Mouse (Mus musculus): ENCODE measurements around the gene P2ry2. TPM values are rescaled to one million over a fixed set of nuclear protein-coding genes. Genes with fewer than 3 reads are reported as not detected.

P2ry2 gene
- polyA plus RNA-seq, 1 experiment, result 67.8 TPM

DNA sequence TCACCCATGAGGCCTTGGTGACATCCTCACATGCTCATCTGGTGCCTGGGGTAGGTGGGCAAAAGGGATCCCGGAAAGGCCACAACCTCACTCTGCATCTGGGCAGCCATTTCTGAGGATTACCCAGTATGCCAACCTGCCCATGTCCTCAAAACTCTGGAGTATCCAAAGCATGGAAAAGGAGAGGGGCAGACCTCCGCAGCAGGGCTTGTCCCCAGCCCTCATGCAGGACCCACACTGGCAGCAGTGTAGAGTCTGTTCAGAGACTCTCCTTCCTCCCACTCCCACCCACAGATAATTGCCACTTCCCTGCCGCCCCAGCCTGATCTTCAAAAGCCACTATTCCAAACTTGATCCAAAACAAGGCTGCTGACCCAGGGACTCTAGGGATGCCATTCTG, 1.9 kb downstream of the P2ry2 start:
- H3K4me1 ChIP-seq (ENCODE audit: control insufficient read depth, insufficient read depth, insufficient read length, low read length), result peaks cover 9% of the 10 kb centered on the region; the same call in 1 of the 2 replicates
- TF ChIP-seq POLR2A (IDR thresholded peaks at IDR 0.05; ENCODE audit: low read depth, low read length), result no peak
- no peak for TF ChIP-seq CTCF (IDR thresholded peaks at IDR 0.05; ENCODE audit: extremely low read depth, insufficient read length, insufficient replicate concordance, low read depth, low read length)
- WGBS, result 83% methylated on average over 3 of the region's 3 CpGs
- H3K36me3 ChIP-seq (ENCODE audit: control insufficient read depth, insufficient read depth, low read length), result no peaks in the 10 kb centered on the region; the same call in 1 of the 2 replicates
- H3K27ac ChIP-seq (ENCODE audit: insufficient read depth, low read depth, low read length), result 0 out of 2 replicates have a peak overlapping the region, but pooled peaks have one; percentile 34
- H3K27me3 ChIP-seq (ENCODE audit: control insufficient read depth, insufficient read depth, low read length), result no peaks in the 10 kb centered on the region
- H3K4me3 ChIP-seq (ENCODE audit: low read depth, low read length), result peak overlapping the region; percentile 72

DNA sequence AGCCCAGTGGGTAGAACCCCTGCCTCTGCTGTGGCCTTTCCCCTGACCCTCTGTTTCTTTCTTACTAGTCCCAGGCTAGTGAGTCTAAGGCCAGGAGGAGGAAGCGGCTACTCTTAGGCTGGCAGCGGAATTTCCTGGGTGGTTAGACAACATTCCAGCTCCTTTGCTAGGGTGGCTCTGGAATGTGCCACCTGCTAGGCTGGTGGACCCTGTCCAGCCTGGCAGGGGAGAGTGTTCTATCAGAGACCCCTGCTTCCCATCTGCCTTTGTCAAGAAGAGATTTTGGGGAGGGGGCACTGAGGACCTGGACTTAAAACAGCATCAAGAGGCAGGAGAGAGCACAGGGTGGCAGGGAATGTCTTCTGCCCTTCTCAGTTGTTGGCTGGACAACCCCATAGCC, 6.5 kb downstream of the P2ry2 start:
- TF ChIP-seq CTCF (IDR thresholded peaks at IDR 0.05; ENCODE audit: extremely low read depth, insufficient read length, insufficient replicate concordance, low read depth, low read length) (no peak), POLR2A (IDR thresholded peaks at IDR 0.05; ENCODE audit: low read depth, low read length) (no peak)
- 95% methylated on average over 2 of the region's 2 CpGs for WGBS
- Histone ChIP-seq H3K27ac (ENCODE audit: insufficient read depth, low read depth, low read length) (no peak overlapping the region), H3K4me3 (ENCODE audit: low read depth, low read length) (no peak overlapping the region), H3K27me3 (ENCODE audit: control insufficient read depth, insufficient read depth, low read length) (no peaks in the 10 kb centered on the region), H3K4me1 (ENCODE audit: control insufficient read depth, insufficient read depth, insufficient read length, low read length) (peaks cover 26% of the 10 kb centered on the region), H3K36me3 (ENCODE audit: control insufficient read depth, insufficient read depth, low read length) (no peaks in the 10 kb centered on the region; the same call in 1 of the 2 replicates)

DNA sequence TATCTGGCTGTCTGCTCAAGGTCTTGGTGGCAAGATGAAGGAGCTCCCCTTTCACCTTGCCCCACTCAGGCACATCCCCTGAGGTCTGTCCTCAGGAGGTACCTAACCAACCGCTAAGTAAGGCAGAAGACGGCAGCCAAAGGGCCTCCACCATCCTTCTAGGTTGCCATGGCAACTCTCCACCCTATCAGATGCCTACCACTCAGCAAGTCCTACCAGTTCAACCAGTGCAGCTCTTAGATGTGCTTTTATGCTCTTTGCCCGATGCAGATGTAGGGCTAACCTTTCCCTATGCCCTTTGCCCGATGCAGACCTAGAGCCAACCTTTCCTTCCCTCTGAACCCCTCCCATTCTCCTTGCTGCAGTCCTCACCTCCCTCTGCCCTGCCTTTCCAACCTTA, 7.5 kb downstream of the P2ry2 start:
- TF ChIP-seq CTCF (IDR thresholded peaks at IDR 0.05; ENCODE audit: extremely low read depth, insufficient read length, insufficient replicate concordance, low read depth, low read length) (no peak), POLR2A (IDR thresholded peaks at IDR 0.05; ENCODE audit: low read depth, low read length) (no peak)
- 39% methylated on average over 4 of the region's 4 CpGs for WGBS
- H3K36me3 ChIP-seq (ENCODE audit: control insufficient read depth, insufficient read depth, low read length), result no peaks in the 10 kb centered on the region; the same call in 1 of the 2 replicates
- H3K4me1 ChIP-seq (ENCODE audit: control insufficient read depth, insufficient read depth, insufficient read length, low read length), result peaks cover 21% of the 10 kb centered on the region
- H3K27me3 ChIP-seq (ENCODE audit: control insufficient read depth, insufficient read depth, low read length), result no peaks in the 10 kb centered on the region
- no peak overlapping the region for H3K4me3 ChIP-seq (ENCODE audit: low read depth, low read length)
- H3K27ac ChIP-seq (ENCODE audit: insufficient read depth, low read depth, low read length), result no peak overlapping the region

DNA sequence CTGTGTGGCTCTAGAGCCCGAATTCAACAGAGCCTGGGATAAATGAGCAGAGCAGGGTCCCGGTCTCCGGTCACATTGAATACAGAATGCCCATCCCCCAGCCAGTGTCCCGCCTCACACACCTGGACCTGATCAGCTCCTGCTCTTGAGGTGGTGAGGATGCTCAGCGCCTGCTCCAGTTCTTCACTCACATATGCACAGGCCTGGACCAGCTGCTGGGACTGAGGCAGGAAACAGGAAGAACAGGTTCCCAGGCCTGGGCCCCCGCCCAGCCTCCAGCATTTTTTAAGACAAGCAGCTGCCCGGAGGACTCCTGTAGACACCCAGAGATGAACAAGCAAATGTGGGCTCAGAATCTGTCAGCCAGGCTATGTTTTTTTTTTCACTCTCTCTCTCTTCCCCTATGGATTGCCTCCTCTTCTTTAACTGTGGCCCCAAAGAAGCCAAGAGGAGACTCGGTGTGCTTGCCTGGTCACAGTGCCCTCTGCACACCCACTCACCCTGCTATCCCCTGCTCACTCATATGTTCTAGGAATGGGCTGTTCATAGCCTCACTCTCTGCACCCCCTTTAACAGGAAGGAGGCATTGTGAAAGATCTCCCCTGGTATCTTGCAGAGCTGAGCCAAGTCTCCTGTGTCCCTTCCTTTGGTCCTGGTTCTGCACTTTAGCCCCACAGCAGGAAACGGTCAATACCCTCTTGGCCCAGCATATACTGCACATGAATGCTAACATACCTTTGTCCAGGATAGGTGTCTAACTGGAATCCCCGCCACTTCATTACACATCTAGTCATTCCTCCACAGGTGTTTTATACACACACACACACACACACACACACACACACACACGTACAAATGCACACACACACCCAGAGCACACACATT, 9.0 kb downstream of the P2ry2 start:
- Histone ChIP-seq H3K27ac (ENCODE audit: insufficient read depth, low read depth, low read length) (no peak overlapping the region), H3K27me3 (ENCODE audit: control insufficient read depth, insufficient read depth, low read length) (no peaks in the 10 kb centered on the region), H3K36me3 (ENCODE audit: control insufficient read depth, insufficient read depth, low read length) (no peaks in the 10 kb centered on the region; the same call in 1 of the 2 replicates), H3K4me3 (ENCODE audit: low read depth, low read length) (no peak overlapping the region), H3K4me1 (ENCODE audit: control insufficient read depth, insufficient read depth, insufficient read length, low read length) (peaks cover 21% of the 10 kb centered on the region)
- 57% methylated on average over 11 of the region's 11 CpGs for WGBS
- no peak for TF ChIP-seq POLR2A (IDR thresholded peaks at IDR 0.05; ENCODE audit: low read depth, low read length)
- TF ChIP-seq CTCF (IDR thresholded peaks at IDR 0.05; ENCODE audit: extremely low read depth, insufficient read length, insufficient replicate concordance, low read depth, low read length), result no peak

DNA sequence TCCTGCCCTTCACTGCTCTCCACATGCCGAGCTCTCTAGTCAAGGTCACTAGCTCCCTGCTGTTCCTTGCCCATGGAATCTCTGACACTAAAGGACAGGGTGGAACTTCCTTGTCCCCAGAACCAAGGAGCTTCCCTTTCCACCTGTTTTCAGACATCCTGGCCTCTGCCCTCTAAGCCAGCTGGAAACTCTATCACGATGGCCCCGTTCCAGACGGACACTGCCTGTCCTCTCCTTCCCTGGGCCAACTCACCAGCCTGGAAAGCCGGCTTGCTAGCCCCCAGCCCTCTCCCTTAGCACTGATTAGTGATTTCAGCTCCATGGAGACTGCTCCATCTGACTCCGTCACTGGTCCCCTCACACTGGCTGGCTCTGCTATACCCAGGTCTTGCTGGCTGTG, 10.4 kb downstream of the P2ry2 start:
- H3K27ac ChIP-seq (ENCODE audit: insufficient read depth, low read depth, low read length), result no peak overlapping the region
- WGBS, result 39% methylated on average over 6 of the region's 6 CpGs
- H3K36me3 ChIP-seq (ENCODE audit: control insufficient read depth, insufficient read depth, low read length), result peaks cover 6% of the 10 kb centered on the region
- TF ChIP-seq CTCF (IDR thresholded peaks at IDR 0.05; ENCODE audit: extremely low read depth, insufficient read length, insufficient replicate concordance, low read depth, low read length), result no peak
- TF ChIP-seq POLR2A (IDR thresholded peaks at IDR 0.05; ENCODE audit: low read depth, low read length), result no peak
- H3K4me3 ChIP-seq (ENCODE audit: low read depth, low read length), result no peak overlapping the region
- peaks cover 21% of the 10 kb centered on the region for H3K4me1 ChIP-seq (ENCODE audit: control insufficient read depth, insufficient read depth, insufficient read length, low read length)
- no peaks in the 10 kb centered on the region for H3K27me3 ChIP-seq (ENCODE audit: control insufficient read depth, insufficient read depth, low read length)

DNA sequence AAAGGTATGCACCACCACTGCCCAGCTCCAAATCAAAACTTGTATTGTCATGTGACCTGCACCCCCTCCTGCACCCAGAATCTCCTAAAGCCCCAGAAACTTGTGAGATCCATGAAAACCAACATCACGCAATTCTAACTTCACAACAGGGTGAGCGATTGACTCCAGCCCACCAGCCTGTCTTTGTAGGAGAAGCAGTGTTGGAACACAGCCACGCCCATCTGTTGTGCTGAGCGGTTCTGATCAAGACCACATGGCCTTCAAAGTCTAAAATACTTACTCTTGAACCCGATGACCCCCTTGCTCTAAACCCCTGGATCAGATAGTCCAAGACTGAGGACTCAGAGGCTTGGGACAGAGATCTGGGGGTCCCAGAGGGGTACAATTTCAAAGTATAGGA, 13.0 kb downstream of the P2ry2 start:
- Histone ChIP-seq H3K27me3 (ENCODE audit: control insufficient read depth, insufficient read depth, low read length) (no peaks in the 10 kb centered on the region), H3K4me3 (ENCODE audit: low read depth, low read length) (no peak overlapping the region), H3K27ac (ENCODE audit: insufficient read depth, low read depth, low read length) (no peak overlapping the region), H3K36me3 (ENCODE audit: control insufficient read depth, insufficient read depth, low read length) (peaks cover 8% of the 10 kb centered on the region), H3K4me1 (ENCODE audit: control insufficient read depth, insufficient read depth, insufficient read length, low read length) (peaks cover 15% of the 10 kb centered on the region)
- TF ChIP-seq POLR2A (IDR thresholded peaks at IDR 0.05; ENCODE audit: low read depth, low read length) (no peak), CTCF (IDR thresholded peaks at IDR 0.05; ENCODE audit: extremely low read depth, insufficient read length, insufficient replicate concordance, low read depth, low read length) (no peak)
- 83% methylated on average over 5 of the region's 5 CpGs for WGBS

DNA sequence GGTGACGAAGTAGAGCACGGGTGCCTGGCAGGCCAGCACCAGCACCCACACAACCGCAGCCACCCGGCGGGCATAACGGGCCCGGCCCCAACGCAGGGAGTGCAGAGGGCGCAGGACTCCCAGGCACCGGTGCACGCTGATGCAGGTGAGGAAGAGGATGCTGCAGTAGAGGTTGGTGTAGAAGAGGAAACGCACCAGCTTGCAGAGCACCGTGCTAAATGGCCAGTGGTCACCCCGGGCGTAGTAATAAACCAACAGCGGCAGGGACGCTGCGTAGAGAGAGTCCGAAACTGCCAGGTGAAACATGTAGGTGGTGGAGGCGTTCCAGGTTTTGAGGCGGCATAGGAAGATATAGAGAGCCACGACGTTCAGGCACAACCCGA, 14.1 kb downstream of the P2ry2 start:
- H3K27ac ChIP-seq (ENCODE audit: insufficient read depth, low read depth, low read length), result no peak overlapping the region
- TF ChIP-seq CTCF (IDR thresholded peaks at IDR 0.05; ENCODE audit: extremely low read depth, insufficient read length, insufficient replicate concordance, low read depth, low read length) (no peak), POLR2A (IDR thresholded peaks at IDR 0.05; ENCODE audit: low read depth, low read length) (no peak)
- peaks cover 8% of the 10 kb centered on the region for H3K36me3 ChIP-seq (ENCODE audit: control insufficient read depth, insufficient read depth, low read length)
- WGBS, result 94% methylated on average over 24 of the region's 24 CpGs
- H3K27me3 ChIP-seq (ENCODE audit: control insufficient read depth, insufficient read depth, low read length), result no peaks in the 10 kb centered on the region
- H3K4me3 ChIP-seq (ENCODE audit: low read depth, low read length), result no peak overlapping the region
- H3K4me1 ChIP-seq (ENCODE audit: control insufficient read depth, insufficient read depth, insufficient read length, low read length), result peaks cover 10% of the 10 kb centered on the region
